Mouse (Mus musculus) midbrain, embryonic 13.5 days (tissue): ENCODE measurements around the gene Dgkg. TPM values are rescaled to one million over a fixed set of nuclear protein-coding genes. Genes with fewer than 3 reads are reported as not detected.

Experiments used
- ATAC-seq: fragments of 200-750 bp; cut with Nextera tagmentation; 2 replicates; pipeline ENCODE4 v1.8.0; 2017; ENCODE audit warnings: mild to moderate bottlenecking, moderate TSS enrichment, moderate library complexity
- H3K27ac ChIP-seq: fragments of 300-500 bp; sonication (generic); 2 replicates; pipeline ENCODE4 v1.5.1; 2015; ENCODE audit warnings: inconsistent platforms, mild to moderate bottlenecking, moderate library complexity
- H3K27me3 ChIP-seq: fragments of 300-500 bp; sonication (generic); 2 replicates; pipeline ENCODE4 v1.6.1; 2015; ENCODE audit warnings: mild to moderate bottlenecking, inconsistent platforms
- H3K36me3 ChIP-seq: fragments of 300-500 bp; sonication (generic); 2 replicates; pipeline ENCODE4 v1.6.1; 2015; ENCODE audit warnings: mild to moderate bottlenecking, inconsistent platforms
- H3K4me1 ChIP-seq: fragments of 300-500 bp; sonication (generic); replicated peaks from 2 replicates; pipeline ENCODE4 v1.6.1; 2015; ENCODE audit warnings: inconsistent platforms
- H3K4me2 ChIP-seq: fragments of 300-500 bp; sonication (generic); replicated peaks from 2 replicates; pipeline ENCODE4 v1.6.1; 2015; ENCODE audit warnings: moderate library complexity, mild to moderate bottlenecking, inconsistent platforms
- H3K4me3 ChIP-seq: fragments of 300-500 bp; sonication (generic); replicated peaks from 2 replicates; pipeline ENCODE4 v1.5.1; 2015; ENCODE audit warnings: mild to moderate bottlenecking, inconsistent platforms
- H3K9ac ChIP-seq: fragments of 300-500 bp; sonication (generic); replicated peaks from 2 replicates; pipeline ENCODE4 v1.6.1; 2015; ENCODE audit warnings: mild to moderate bottlenecking, inconsistent platforms
- H3K9me3 ChIP-seq: fragments of 300-500 bp; sonication (generic); 2 replicates; pipeline ENCODE4 v1.6.1; 2016; ENCODE audit warnings: mild to moderate bottlenecking, inconsistent platforms
- WGBS: fragments of 180-500 bp; shearing (Covaris S2); methylation state at CpG from one replicate; pipeline ENCODE4 v1.1.7; 2015; 5-methylcytosine and 5-hydroxymethylcytosine counted together
- polyA plus RNA-seq: library from polyadenylated mRNA; unstranded; fragments of >200 nt; fragmentation: Nextera tagmentation; extraction: Ambion mirVana; gene quantifications from 2 replicates; pipeline ENCODE4 v1.2.1, GENCODE M21; 2015

Gene Dgkg
- polyA plus RNA-seq, 1 experiment from 2014 or later, result 0.46 TPM

DNA sequence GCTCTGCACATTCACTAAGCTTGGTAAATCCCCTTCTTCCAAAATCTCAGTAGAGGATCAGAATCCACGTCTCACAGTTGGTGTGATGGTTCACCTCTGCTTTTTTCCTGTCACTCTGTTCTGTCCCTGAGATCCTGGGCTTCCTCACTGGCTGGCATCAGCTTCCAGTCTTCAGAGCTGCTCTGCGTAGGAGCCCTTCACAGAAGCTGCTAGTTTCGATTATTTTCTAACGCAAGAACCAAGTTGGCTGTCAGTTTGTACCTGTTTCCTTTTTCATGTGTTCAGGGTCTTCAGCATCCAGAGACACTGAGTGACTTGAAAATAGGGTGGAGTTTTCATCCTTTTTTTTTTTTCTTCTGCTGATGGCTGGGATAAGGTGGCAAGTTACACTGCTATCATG is 15.0 kb downstream of the Dgkg start:
- WGBS, result 76% methylated on average over 4 of the region's 4 CpGs
- Histone ChIP-seq H3K4me1 (0 out of 2 replicates have a peak, but pooled peaks cover 4% of the 10 kb centered on the region), H3K4me3 (no peak overlapping the region), H3K4me2 (no peak overlapping the region), H3K27me3 (no peaks in the 10 kb centered on the region), H3K36me3 (no peaks in the 10 kb centered on the region), H3K27ac (no peak overlapping the region), H3K9me3 (no peaks in the 10 kb centered on the region), H3K9ac (no peak overlapping the region)
- no peak for ATAC-seq

- no peak for ATAC-seq
These were observed 15.4 kb downstream of the Dgkg start for GRCm38 (mm10) chr16:22641588-22641987.

GRCm38 (mm10) chr16:22637311-22637710 is 19.7 kb downstream of the Dgkg start:
- Histone ChIP-seq H3K27me3 (no peaks in the 10 kb centered on the region; the same call in 1 of the 2 replicates), H3K9ac (no peak overlapping the region), H3K4me2 (no peak overlapping the region), H3K27ac (no peak overlapping the region), H3K9me3 (no peaks in the 10 kb centered on the region), H3K4me3 (no peak overlapping the region), H3K4me1 (0 out of 2 replicates have a peak, but pooled peaks cover 4% of the 10 kb centered on the region), H3K36me3 (no peaks in the 10 kb centered on the region)
- WGBS, result 46% methylated on average over 3 of the region's 3 CpGs
- no peak for ATAC-seq

More at GRCm38 (mm10) chr16:22641588-22641987, 15.4 kb downstream of the Dgkg start:
- Histone ChIP-seq H3K4me3 (no peak overlapping the region), H3K27ac (no peak overlapping the region), H3K4me2 (no peak overlapping the region), H3K4me1 (0 out of 2 replicates have a peak, but pooled peaks cover 4% of the 10 kb centered on the region), H3K9ac (no peak overlapping the region), H3K36me3 (no peaks in the 10 kb centered on the region), H3K9me3 (no peaks in the 10 kb centered on the region), H3K27me3 (no peaks in the 10 kb centered on the region)
- WGBS, result 27% methylated on average over 9 of the region's 9 CpGs

GRCm38 (mm10) chr16:22635706-22636105 is 21.3 kb downstream of the Dgkg start:
- 63% methylated on average over 8 of the region's 8 CpGs for WGBS
- H3K4me1 ChIP-seq, result no peaks in the 10 kb centered on the region
- no peaks in the 10 kb centered on the region for H3K36me3 ChIP-seq
- no peak for ATAC-seq
- no peak overlapping the region for H3K4me2 ChIP-seq
- H3K27ac ChIP-seq, result no peak overlapping the region
- no peak overlapping the region for H3K9ac ChIP-seq
- H3K4me3 ChIP-seq, result no peak overlapping the region
- no peaks in the 10 kb centered on the region for H3K9me3 ChIP-seq
- H3K27me3 ChIP-seq, result no peaks in the 10 kb centered on the region; the same call in 1 of the 2 replicates

GRCm38 (mm10) chr16:22633063-22633462 is 24.0 kb downstream of the Dgkg start:
- 94% methylated on average over 4 of the region's 4 CpGs for WGBS
- no peak overlapping the region for H3K4me3 ChIP-seq

DNA sequence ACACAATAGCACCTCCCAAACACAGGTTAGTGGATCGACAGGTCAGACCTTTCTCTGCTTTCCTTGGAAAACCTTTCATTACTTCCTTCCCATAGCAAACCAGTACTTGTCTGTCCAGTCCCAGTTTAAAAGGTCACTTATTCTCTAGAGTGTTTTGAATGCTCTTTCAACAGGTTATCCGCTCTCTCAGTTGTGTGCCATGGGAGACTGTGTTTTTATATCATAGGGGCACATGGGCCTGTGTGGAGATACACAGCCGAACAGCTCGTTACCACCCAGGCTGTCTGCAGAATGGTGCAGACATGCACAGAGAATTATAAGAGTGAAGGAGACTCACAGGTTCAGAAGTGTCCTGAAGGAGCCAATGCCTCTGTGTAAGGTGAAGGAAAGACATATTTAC is 26.7 kb downstream of the Dgkg start:
- Histone ChIP-seq H3K4me1 (no peaks in the 10 kb centered on the region), H3K27ac (no peak overlapping the region), H3K4me3 (no peak overlapping the region), H3K36me3 (no peaks in the 10 kb centered on the region), H3K9me3 (no peaks in the 10 kb centered on the region), H3K4me2 (no peak overlapping the region), H3K27me3 (peaks cover 2% of the 10 kb centered on the region; the same call in 1 of the 2 replicates), H3K9ac (no peak overlapping the region)
- WGBS, result 86% methylated on average over 4 of the region's 4 CpGs
- no peak for ATAC-seq

More at GRCm38 (mm10) chr16:22633063-22633462, 24.0 kb downstream of the Dgkg start:
- H3K4me1 ChIP-seq, result no peaks in the 10 kb centered on the region
- peaks cover 2% of the 10 kb centered on the region; the same call in 1 of the 2 replicates for H3K27me3 ChIP-seq
- no peaks in the 10 kb centered on the region for H3K9me3 ChIP-seq
- no peaks in the 10 kb centered on the region for H3K36me3 ChIP-seq
- no peak for ATAC-seq
- H3K9ac ChIP-seq, result no peak overlapping the region
- no peak overlapping the region for H3K27ac ChIP-seq
- no peak overlapping the region for H3K4me2 ChIP-seq

DNA sequence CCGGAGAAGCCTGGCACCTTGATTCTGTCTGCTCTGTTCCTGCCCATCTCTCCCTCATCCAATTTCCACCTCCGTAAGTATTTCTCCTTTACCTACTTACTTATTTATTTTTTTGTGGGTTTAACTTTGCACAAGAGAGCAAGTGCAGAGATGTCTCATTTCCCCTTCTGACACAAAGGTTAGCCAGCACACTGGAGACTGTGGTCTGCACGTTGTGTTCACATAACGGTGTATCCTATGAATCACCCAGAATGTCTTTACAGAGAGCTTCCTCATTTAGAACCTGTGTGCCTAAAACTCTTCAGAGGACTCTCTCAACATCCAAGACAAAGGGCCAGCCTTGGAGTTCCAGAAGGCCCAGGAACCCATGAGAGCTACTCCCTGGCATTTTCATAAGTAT is 27.1 kb downstream of the Dgkg start:
- 84% methylated on average over 4 of the region's 4 CpGs for WGBS
- no peak overlapping the region for H3K4me2 ChIP-seq
- no peaks in the 10 kb centered on the region for H3K9me3 ChIP-seq
- H3K27me3 ChIP-seq, result peaks cover 2% of the 10 kb centered on the region; the same call in 1 of the 2 replicates
- no peak overlapping the region for H3K4me3 ChIP-seq
- no peak for ATAC-seq
- H3K9ac ChIP-seq, result no peak overlapping the region
- H3K27ac ChIP-seq, result no peak overlapping the region
- H3K4me1 ChIP-seq, result no peaks in the 10 kb centered on the region
- no peaks in the 10 kb centered on the region for H3K36me3 ChIP-seq

DNA sequence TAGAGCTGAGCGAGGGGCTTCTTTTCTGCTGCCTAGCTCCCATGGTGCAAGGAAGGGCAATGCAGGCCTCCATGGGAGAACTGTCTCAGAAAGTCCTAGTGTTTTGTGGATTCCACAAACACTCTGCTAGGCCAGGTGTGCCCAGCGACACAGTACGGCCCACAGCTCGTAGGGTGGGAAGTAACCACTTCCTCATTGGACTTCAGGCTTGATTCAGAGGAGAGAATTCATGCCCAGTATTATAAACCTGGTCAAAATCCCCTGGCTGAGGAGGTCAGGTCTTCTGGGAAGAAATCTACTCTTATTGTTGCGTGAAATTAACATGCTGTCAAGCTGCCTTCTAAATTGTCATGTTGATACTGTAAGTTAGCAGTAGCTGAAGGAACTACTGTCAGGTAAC is 31.0 kb downstream of the Dgkg start:
- Histone ChIP-seq H3K27ac (no peak overlapping the region), H3K4me3 (no peak overlapping the region), H3K36me3 (no peaks in the 10 kb centered on the region), H3K9ac (no peak overlapping the region), H3K9me3 (no peaks in the 10 kb centered on the region), H3K4me1 (no peaks in the 10 kb centered on the region), H3K27me3 (0 out of 2 replicates have a peak, but pooled peaks cover 2% of the 10 kb centered on the region), H3K4me2 (no peak overlapping the region)
- no peak for ATAC-seq
- 94% methylated on average over 5 of the region's 5 CpGs for WGBS

GRCm38 (mm10) chr16:22625412-22625811 is 31.6 kb downstream of the Dgkg start:
- no peak for ATAC-seq
- no peak overlapping the region for H3K27ac ChIP-seq
- H3K4me1 ChIP-seq, result no peaks in the 10 kb centered on the region
- 79% methylated on average over 5 of the region's 5 CpGs for WGBS
- no peaks in the 10 kb centered on the region for H3K36me3 ChIP-seq
- H3K4me2 ChIP-seq, result no peak overlapping the region
- no peak overlapping the region for H3K4me3 ChIP-seq
- 0 out of 2 replicates have a peak, but pooled peaks cover 2% of the 10 kb centered on the region for H3K27me3 ChIP-seq
- H3K9me3 ChIP-seq, result no peaks in the 10 kb centered on the region
- H3K9ac ChIP-seq, result no peak overlapping the region

- Histone ChIP-seq H3K36me3 (no peaks in the 10 kb centered on the region), H3K4me3 (no peak overlapping the region), H3K9ac (no peak overlapping the region), H3K9me3 (no peaks in the 10 kb centered on the region), H3K27me3 (no peaks in the 10 kb centered on the region), H3K4me1 (no peaks in the 10 kb centered on the region), H3K27ac (no peak overlapping the region), H3K4me2 (no peak overlapping the region)
- 56% methylated on average over 9 of the region's 9 CpGs for WGBS
- no peak for ATAC-seq
These were observed 34.7 kb downstream of the Dgkg start for GRCm38 (mm10) chr16:22622286-22622685.

GRCm38 (mm10) chr16:22621299-22621920 is 35.6 kb downstream of the Dgkg start:
- 88% methylated on average over 13 of the region's 13 CpGs for WGBS
- Histone ChIP-seq H3K9me3 (no peaks in the 10 kb centered on the region), H3K36me3 (no peaks in the 10 kb centered on the region), H3K27ac (no peak overlapping the region), H3K4me3 (no peak overlapping the region), H3K4me1 (no peaks in the 10 kb centered on the region), H3K4me2 (no peak overlapping the region), H3K27me3 (no peaks in the 10 kb centered on the region), H3K9ac (no peak overlapping the region)
- ATAC-seq, result no peak

GRCm38 (mm10) chr16:22618424-22619056 is 38.5 kb downstream of the Dgkg start:
- H3K9me3 ChIP-seq, result no peaks in the 10 kb centered on the region
- no peak overlapping the region for H3K27ac ChIP-seq
- ATAC-seq, result no peak
- H3K36me3 ChIP-seq, result no peaks in the 10 kb centered on the region
- H3K4me1 ChIP-seq, result no peaks in the 10 kb centered on the region
- H3K27me3 ChIP-seq, result no peaks in the 10 kb centered on the region
- WGBS, result 81% methylated on average over 8 of the region's 8 CpGs
- no peak overlapping the region for H3K4me3 ChIP-seq
- H3K4me2 ChIP-seq, result no peak overlapping the region
- no peak overlapping the region for H3K9ac ChIP-seq
